29 mouse cellular contexts compared by ENCODE assay signal in genomic region chrX:38229888-38230287, GRCm38 (mm10). TPM values are rescaled to one million over a fixed set of nuclear protein-coding genes. Genes with fewer than 3 reads are reported as not detected.
DNase-seq lines count a peak whose midpoint lies in the region; ATAC-seq and TF ChIP-seq lines count a peak whose summit lies in the region.
"Had no signal": no experiment of that assay in that cellular context is flagged by ENCODE, and none has a peak within 500 bp of the region (broad histone marks: within the 10 kb centered on the region; RNA-seq: fewer than 3 reads in every experiment).

No protein-coding gene starts in this region.

- no peaks in the 10 kb centered on the region for H3K27me3 ChIP-seq in forebrain, embryonic 14.5 days (replicated peaks; ENCODE audit: control insufficient read depth, insufficient read depth, low read length)
- H3K27me3 ChIP-seq in forebrain, embryonic 11.5 days (ENCODE audit: control insufficient read depth, insufficient read depth, low read length) = no peaks in the 10 kb centered on the region
- no peaks in the 10 kb centered on the region for H3K27me3 ChIP-seq in midbrain, embryonic 14.5 days (ENCODE audit: control insufficient read depth, insufficient read depth, low read length)
- no peaks in the 10 kb centered on the region for H3K27me3 ChIP-seq in midbrain, embryonic 11.5 days (ENCODE audit: control insufficient read depth, insufficient read depth, low read length)
- H3K27me3 ChIP-seq in midbrain, embryonic 16.5 days (ENCODE audit: control insufficient read depth, insufficient read depth, low read depth, low read length) = no peaks in the 10 kb centered on the region
- H3K27me3 ChIP-seq in midbrain, postnatal 0 days (ENCODE audit: insufficient read depth, low read length) = no peaks in the 10 kb centered on the region
- H3K27me3 ChIP-seq in embryonic facial prominence, embryonic 10.5 days (replicated peaks; ENCODE audit: low read depth, poor library complexity, severe bottlenecking) = no peaks in the 10 kb centered on the region
- H3K27me3 ChIP-seq: CH12.LX; embryonic facial prominence, embryonic 12.5 days; forebrain, embryonic 12.5 days; forebrain, embryonic 15.5 days had no signal

- no peak overlapping the region for H3K27ac ChIP-seq in forebrain, embryonic 14.5 days (ENCODE audit: low read depth, low read length)
- H3K27ac ChIP-seq in forebrain, embryonic 11.5 days (ENCODE audit: low read depth, low read length) = no peak overlapping the region
- no peak overlapping the region for H3K27ac ChIP-seq in midbrain, embryonic 14.5 days (replicated peaks; ENCODE audit: low read depth, low read length)
- H3K27ac ChIP-seq in midbrain, embryonic 11.5 days (ENCODE audit: low read depth, low read length) = no peak overlapping the region
- H3K27ac ChIP-seq in midbrain, embryonic 16.5 days (ENCODE audit: low read length) = no peak overlapping the region
- no peak overlapping the region for H3K27ac ChIP-seq in midbrain, postnatal 0 days (ENCODE audit: low read depth, low read length)
- no peak overlapping the region for H3K27ac ChIP-seq in embryonic facial prominence, embryonic 10.5 days (replicated peaks)
- H3K27ac ChIP-seq: embryonic facial prominence, embryonic 12.5 days; forebrain, embryonic 12.5 days; forebrain, embryonic 15.5 days had no signal

- no peak overlapping the region for H3K9ac ChIP-seq in forebrain, embryonic 14.5 days (ENCODE audit: low read length)
- no peak overlapping the region for H3K9ac ChIP-seq in forebrain, embryonic 11.5 days (ENCODE audit: low read length)
- H3K9ac ChIP-seq in midbrain, embryonic 14.5 days (replicated peaks; ENCODE audit: low read length) = no peak overlapping the region
- H3K9ac ChIP-seq in midbrain, embryonic 11.5 days (ENCODE audit: low read length) = no peak overlapping the region
- H3K9ac ChIP-seq in midbrain, embryonic 16.5 days (ENCODE audit: low read depth, low read length) = no peak overlapping the region
- no peak overlapping the region for H3K9ac ChIP-seq in midbrain, postnatal 0 days (replicated peaks; ENCODE audit: low read length, poor library complexity, severe bottlenecking)
- H3K9ac ChIP-seq: embryonic facial prominence, embryonic 12.5 days; forebrain, embryonic 12.5 days; forebrain, embryonic 15.5 days; forebrain, postnatal 0 days had no signal

- 87% methylated on average over 1 of the region's 1 CpGs for WGBS in forebrain, embryonic 14.5 days
- 78% methylated on average over 1 of the region's 1 CpGs for WGBS in forebrain, embryonic 11.5 days
- 70% methylated on average over 1 of the region's 1 CpGs for WGBS in midbrain, embryonic 14.5 days
- 80% methylated on average over 1 of the region's 1 CpGs for WGBS in midbrain, embryonic 11.5 days
- WGBS in midbrain, embryonic 16.5 days = 80% methylated on average over 1 of the region's 1 CpGs
- 73% methylated on average over 1 of the region's 1 CpGs for WGBS in midbrain, postnatal 0 days
- WGBS in embryonic facial prominence, embryonic 10.5 days = 82% methylated on average over 1 of the region's 1 CpGs

- DNase-seq in forebrain, embryonic 14.5 days (ENCODE audit: low spot score) = peak; percentile 21
- no peak for DNase-seq in forebrain, embryonic 11.5 days (ENCODE audit: low spot score)
- DNase-seq in midbrain, embryonic 14.5 days = peak; percentile 34
- no peak for DNase-seq in midbrain, embryonic 11.5 days (ENCODE audit: low spot score, missing footprints)
- DNase-seq in midbrain, postnatal 0 days (ENCODE audit: low spot score) = no peak
- DNase-seq in retina, postnatal 1 day = peak; percentile 14
- no peak for DNase-seq in embryonic facial prominence, embryonic 10.5 days (ENCODE audit: low spot score)
- DNase-seq: adrenal gland, adult 8-10 months; adrenal gland, postnatal 14 days; adrenal gland, postnatal 36 days; B cell, adult 2 months; cerebellum, adult 11 months; cerebellum, adult 18-20 months; cerebellum, adult 8-10 months; cerebellum, adult 9-11 months; cerebellum, postnatal 14 days; cerebellum, postnatal 36 days; embryo, embryonic 11 days; forebrain, postnatal 0 days had no signal

- no peak for ATAC-seq in forebrain, embryonic 14.5 days
- ATAC-seq in forebrain, embryonic 11.5 days (replicated peaks; ENCODE audit: low FRiP score) = no peak
- no peak for ATAC-seq in midbrain, embryonic 14.5 days (ENCODE audit: low FRiP score, low TSS enrichment)
- ATAC-seq in midbrain, embryonic 11.5 days (ENCODE audit: low FRiP score) = no peak
- 0 out of 2 replicates have a peak, but pooled peaks have one; percentile 79 for ATAC-seq in midbrain, embryonic 16.5 days
- ATAC-seq in midbrain, postnatal 0 days (ENCODE audit: low FRiP score) = no peak
- ATAC-seq: activated CD4-positive, CD25-positive, alpha-beta regulatory T cell, adult 4 months; CD4-positive, CD25-positive, alpha-beta regulatory T cell, adult 4 months; forebrain, embryonic 15.5 days; forebrain, postnatal 0 days; Patski had no signal

- no peak overlapping the region for H3K4me2 ChIP-seq in forebrain, embryonic 14.5 days (ENCODE audit: low read length)
- no peak overlapping the region for H3K4me2 ChIP-seq in forebrain, embryonic 11.5 days (ENCODE audit: low read depth, low read length, severe bottlenecking)
- H3K4me2 ChIP-seq in midbrain, embryonic 14.5 days (ENCODE audit: low read length) = no peak overlapping the region
- no peak overlapping the region for H3K4me2 ChIP-seq in midbrain, embryonic 11.5 days
- no peak overlapping the region for H3K4me2 ChIP-seq in midbrain, embryonic 16.5 days (ENCODE audit: low read length)
- H3K4me2 ChIP-seq in midbrain, postnatal 0 days (ENCODE audit: low read depth, low read length, poor library complexity, severe bottlenecking) = no peak overlapping the region
- H3K4me2 ChIP-seq: embryonic facial prominence, embryonic 12.5 days; forebrain, embryonic 12.5 days; forebrain, embryonic 15.5 days had no signal

- no peaks in the 10 kb centered on the region for H3K36me3 ChIP-seq in forebrain, embryonic 14.5 days (ENCODE audit: control insufficient read depth, insufficient read depth, low read length)
- no peaks in the 10 kb centered on the region for H3K36me3 ChIP-seq in forebrain, embryonic 11.5 days (ENCODE audit: control insufficient read depth, insufficient read depth, low read length)
- H3K36me3 ChIP-seq in midbrain, embryonic 14.5 days (ENCODE audit: control insufficient read depth, insufficient read depth, low read length) = no peaks in the 10 kb centered on the region
- H3K36me3 ChIP-seq in midbrain, embryonic 11.5 days (ENCODE audit: control insufficient read depth, insufficient read depth, low read length) = no peaks in the 10 kb centered on the region
- no peaks in the 10 kb centered on the region for H3K36me3 ChIP-seq in midbrain, embryonic 16.5 days (ENCODE audit: control insufficient read depth, insufficient read depth, low read length)
- no peaks in the 10 kb centered on the region for H3K36me3 ChIP-seq in midbrain, postnatal 0 days (ENCODE audit: insufficient read depth, low read length)
- no peaks in the 10 kb centered on the region for H3K36me3 ChIP-seq in embryonic facial prominence, embryonic 10.5 days (replicated peaks)
- H3K36me3 ChIP-seq: embryonic facial prominence, embryonic 12.5 days; forebrain, embryonic 12.5 days; forebrain, embryonic 15.5 days; G1E had no signal

- H3K4me1 ChIP-seq in forebrain, embryonic 14.5 days (ENCODE audit: control insufficient read depth, insufficient read depth, low read length) = no peaks in the 10 kb centered on the region
- H3K4me1 ChIP-seq in forebrain, embryonic 11.5 days (replicated peaks; ENCODE audit: control insufficient read depth, insufficient read depth, low read length) = no peaks in the 10 kb centered on the region
- no peaks in the 10 kb centered on the region for H3K4me1 ChIP-seq in midbrain, embryonic 14.5 days (ENCODE audit: control insufficient read depth, insufficient read depth, low read length)
- H3K4me1 ChIP-seq in midbrain, embryonic 11.5 days (ENCODE audit: control insufficient read depth, insufficient read depth, low read length) = no peaks in the 10 kb centered on the region
- H3K4me1 ChIP-seq in midbrain, embryonic 16.5 days (ENCODE audit: control insufficient read depth, insufficient read depth, low read length) = no peaks in the 10 kb centered on the region
- no peaks in the 10 kb centered on the region for H3K4me1 ChIP-seq in midbrain, postnatal 0 days (ENCODE audit: insufficient read depth, low read length)
- H3K4me1 ChIP-seq in embryonic facial prominence, embryonic 10.5 days = no peaks in the 10 kb centered on the region
- H3K4me1 ChIP-seq: embryonic facial prominence, embryonic 12.5 days; forebrain, embryonic 12.5 days; forebrain, embryonic 15.5 days had no signal

- no peak overlapping the region for H3K4me3 ChIP-seq in forebrain, embryonic 14.5 days (ENCODE audit: low read depth, low read length)
- no peak overlapping the region for H3K4me3 ChIP-seq in forebrain, embryonic 11.5 days (ENCODE audit: low read depth, low read length)
- no peak overlapping the region for H3K4me3 ChIP-seq in midbrain, embryonic 14.5 days (replicated peaks; ENCODE audit: low read depth, low read length)
- H3K4me3 ChIP-seq in midbrain, embryonic 11.5 days (ENCODE audit: low read depth, low read length) = no peak overlapping the region
- H3K4me3 ChIP-seq in midbrain, embryonic 16.5 days (ENCODE audit: low read depth, low read length) = no peak overlapping the region
- H3K4me3 ChIP-seq in midbrain, postnatal 0 days (ENCODE audit: low read depth, low read length) = no peak overlapping the region
- no peak overlapping the region for H3K4me3 ChIP-seq in embryonic facial prominence, embryonic 10.5 days
- H3K4me3 ChIP-seq: embryonic facial prominence, embryonic 12.5 days; forebrain, embryonic 12.5 days; forebrain, embryonic 15.5 days had no signal

- H3K9me3 ChIP-seq in forebrain, embryonic 14.5 days (replicated peaks; ENCODE audit: control insufficient read depth, low read length) = no peaks in the 10 kb centered on the region
- H3K9me3 ChIP-seq in forebrain, embryonic 11.5 days (ENCODE audit: control insufficient read depth, low read length) = no peaks in the 10 kb centered on the region
- H3K9me3 ChIP-seq in midbrain, embryonic 14.5 days (ENCODE audit: control insufficient read depth, low read length) = no peaks in the 10 kb centered on the region
- H3K9me3 ChIP-seq in midbrain, embryonic 11.5 days (ENCODE audit: control insufficient read depth, low read length) = no peaks in the 10 kb centered on the region
- H3K9me3 ChIP-seq in midbrain, embryonic 16.5 days (replicated peaks; ENCODE audit: control insufficient read depth, low read length, poor library complexity, severe bottlenecking) = no peaks in the 10 kb centered on the region
- H3K9me3 ChIP-seq in midbrain, postnatal 0 days (ENCODE audit: low read length) = no peaks in the 10 kb centered on the region
- no peaks in the 10 kb centered on the region for H3K9me3 ChIP-seq in embryonic facial prominence, embryonic 10.5 days
- H3K9me3 ChIP-seq: embryonic facial prominence, embryonic 12.5 days; forebrain, embryonic 12.5 days; forebrain, embryonic 15.5 days; G1E had no signal

- TF ChIP-seq CTCF in midbrain, postnatal 0 days (IDR thresholded peaks at IDR 0.05) = no peak

RNA-seq across cellular contexts. Expression of gene Tmem255a, which starts 22.4 kb away (rescaled TPM):
- 13.9 and 15.8 TPM in 2 replicates for polyA plus RNA-seq in forebrain, embryonic 14.5 days (2014; fragmentation: Nextera tagmentation; extraction: Ambion mirVana)
- 13.7 and 13.8 TPM in 2 replicates for polyA plus RNA-seq in forebrain, embryonic 11.5 days (2014; fragmentation: Nextera tagmentation; extraction: Ambion mirVana)
- 25.0 and 26.2 TPM in 2 replicates for polyA plus RNA-seq in midbrain, embryonic 14.5 days (2014; fragmentation: Nextera tagmentation; extraction: Ambion mirVana)
- polyA plus RNA-seq in midbrain, embryonic 11.5 days (2014; fragmentation: Nextera tagmentation; extraction: Ambion mirVana) = 14.7 and 16.2 TPM in 2 replicates
- polyA plus RNA-seq in midbrain, embryonic 16.5 days (2015; fragmentation: Nextera tagmentation; extraction: Ambion mirVana) = 24.1 and 24.4 TPM in 2 replicates
- 26.5 and 29.3 TPM in 2 replicates for total RNA-seq in midbrain, postnatal 0 days (2014; rRNA removed)
- 25.5 and 27.8 TPM in 2 replicates for polyA plus RNA-seq in midbrain, postnatal 0 days (2015; fragmentation: Nextera tagmentation; extraction: Ambion mirVana)
- polyA plus RNA-seq in embryonic facial prominence, embryonic 10.5 days (2016; fragmentation: Nextera tagmentation; extraction: Ambion mirVana) = 19.4 and 22.4 TPM in 2 replicates
- total RNA-seq: common myeloid progenitor, adult 5-6 weeks had no signal
- polyA plus RNA-seq: G1E had no signal

RNA-seq across cellular contexts. Expression of gene Zbtb33, which starts 40.3 kb away (rescaled TPM):
- 9.5 and 10.5 TPM in 2 replicates for polyA plus RNA-seq in forebrain, embryonic 14.5 days (2014; fragmentation: Nextera tagmentation; extraction: Ambion mirVana)
- 7.5 and 10.5 TPM in 2 replicates for polyA plus RNA-seq in forebrain, embryonic 11.5 days (2014; fragmentation: Nextera tagmentation; extraction: Ambion mirVana)
- 10.6 and 10.8 TPM in 2 replicates for polyA plus RNA-seq in midbrain, embryonic 14.5 days (2014; fragmentation: Nextera tagmentation; extraction: Ambion mirVana)
- 9.2 and 10.7 TPM in 2 replicates for polyA plus RNA-seq in midbrain, embryonic 11.5 days (2014; fragmentation: Nextera tagmentation; extraction: Ambion mirVana)
- polyA plus RNA-seq in midbrain, embryonic 16.5 days (2015; fragmentation: Nextera tagmentation; extraction: Ambion mirVana) = 3.4 and 4.6 TPM in 2 replicates
- 27.3 and 33.0 TPM in 2 replicates for total RNA-seq in midbrain, postnatal 0 days (2014; rRNA removed)
- 3.3 and 3.7 TPM in 2 replicates for polyA plus RNA-seq in midbrain, postnatal 0 days (2015; fragmentation: Nextera tagmentation; extraction: Ambion mirVana)
- polyA plus RNA-seq in embryonic facial prominence, embryonic 10.5 days (2016; fragmentation: Nextera tagmentation; extraction: Ambion mirVana) = 3.0 and 3.4 TPM in 2 replicates

Comparison
In these comparisons a context has a peak if more than half of its experiments do, and no peak if none do; other contexts are left out.
1. DNase-seq: peak in forebrain, embryonic 14.5 days (single experiment), midbrain, embryonic 14.5 days (single experiment) and retina, postnatal 1 day (single experiment); none in forebrain, embryonic 11.5 days (single experiment), midbrain, embryonic 11.5 days (single experiment), midbrain, postnatal 0 days (single experiment) and embryonic facial prominence, embryonic 10.5 days (single experiment).